Mouse (Mus musculus) layer of hippocampus, adult 11-12 months (tissue): ENCODE results near the gene Spata5.

ENCODE experiments used
- DNase-seq: peaks from one replicate; pipeline ENCODE4 v3.0.0; 2022; ENCODE audit warnings: low spot score

Gene Spata5

GRCm38 (mm10) chr3:37614878-37615650, 195.4 kb downstream of the Spata5 start:
- no peak for DNase-seq

- DNase-seq: no peak
Observed at GRCm38 (mm10) chr3:37616586-37617547, 197.2 kb downstream of the Spata5 start.
